Mouse (Mus musculus) small intestine, adult 10 weeks (tissue): ENCODE data around the gene Elof1. TPM values are rescaled to one million over a fixed set of nuclear protein-coding genes. Genes with fewer than 3 reads are reported as not detected.

Source experiments
- polyA plus RNA-seq: library from polyadenylated mRNA; stranded (reverse); fragments of 350-450 nt; fragmentation: Illumina TruSeq; extraction: RNeasy Lipid Tissue Mini Kit (QIAGEN cat#74804); gene quantifications from one replicate; pipeline ENCODE4 v1.2.3, GENCODE M21; 2014; ENCODE audit warnings: low replicate concordance

The Elof1 gene
- polyA plus RNA-seq, result 0.97 TPM

DNA sequence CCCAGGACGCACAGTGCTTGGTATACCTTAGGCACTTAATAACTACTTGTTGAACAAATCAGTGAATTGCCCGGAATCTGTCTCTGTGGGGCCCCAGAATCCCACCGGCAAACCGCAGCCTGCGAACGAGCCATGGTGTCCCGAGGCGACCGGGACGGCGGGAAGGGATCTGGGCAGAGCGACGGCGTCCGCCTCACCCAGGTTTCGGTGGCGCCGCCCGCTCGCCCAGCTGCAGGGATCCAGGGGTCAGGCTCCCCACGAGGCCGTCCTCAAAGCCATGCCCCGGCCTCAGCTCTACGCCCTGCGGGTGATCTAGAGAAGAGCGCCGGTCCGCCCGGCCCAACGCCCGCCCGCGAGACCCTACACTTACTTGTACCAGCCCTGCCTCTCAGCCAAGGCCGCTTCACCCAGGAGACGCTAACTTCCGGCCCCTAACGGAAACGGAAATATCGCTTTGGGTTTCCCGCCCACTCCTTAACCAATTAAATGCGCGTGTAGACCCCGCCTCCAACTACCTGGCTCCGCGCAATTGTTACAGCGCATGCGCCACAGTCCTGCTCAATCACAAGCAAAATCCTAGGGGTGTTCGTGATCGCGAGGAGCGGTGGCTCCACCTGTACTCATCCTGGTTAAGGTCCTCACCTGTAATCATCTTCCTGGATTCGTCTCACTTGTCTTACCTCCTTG lies at the start of gene Elof1:
Elof1 (minus strand) TSS at position 433 of the 687 bp plus-strand sequence.

GRCm38 (mm10) chr9:22156497-22157245 lies 39.7 kb upstream of the Elof1 start, which contains the start of gene Pigyl:
TSS of gene Pigyl (plus strand) at chr9:22156846.

GRCm38 (mm10) chr9:22135644-22136390 lies 18.8 kb upstream of the Elof1 start, which contains the start of gene Acp5:
TSS of gene Acp5 (minus strand) at chr9:22135711.

GRCm38 (mm10) chr9:22098993-22099696 lies 17.8 kb downstream of the Elof1 start, which contains the start of gene Cnn1:
TSS of gene Cnn1 (plus strand) at chr9:22099216.

GRCm38 (mm10) chr9:22085022-22085834 lies 31.7 kb downstream of the Elof1 start, which contains the start of gene Ecsit:
TSS of gene Ecsit (minus strand) at chr9:22085438.

DNA sequence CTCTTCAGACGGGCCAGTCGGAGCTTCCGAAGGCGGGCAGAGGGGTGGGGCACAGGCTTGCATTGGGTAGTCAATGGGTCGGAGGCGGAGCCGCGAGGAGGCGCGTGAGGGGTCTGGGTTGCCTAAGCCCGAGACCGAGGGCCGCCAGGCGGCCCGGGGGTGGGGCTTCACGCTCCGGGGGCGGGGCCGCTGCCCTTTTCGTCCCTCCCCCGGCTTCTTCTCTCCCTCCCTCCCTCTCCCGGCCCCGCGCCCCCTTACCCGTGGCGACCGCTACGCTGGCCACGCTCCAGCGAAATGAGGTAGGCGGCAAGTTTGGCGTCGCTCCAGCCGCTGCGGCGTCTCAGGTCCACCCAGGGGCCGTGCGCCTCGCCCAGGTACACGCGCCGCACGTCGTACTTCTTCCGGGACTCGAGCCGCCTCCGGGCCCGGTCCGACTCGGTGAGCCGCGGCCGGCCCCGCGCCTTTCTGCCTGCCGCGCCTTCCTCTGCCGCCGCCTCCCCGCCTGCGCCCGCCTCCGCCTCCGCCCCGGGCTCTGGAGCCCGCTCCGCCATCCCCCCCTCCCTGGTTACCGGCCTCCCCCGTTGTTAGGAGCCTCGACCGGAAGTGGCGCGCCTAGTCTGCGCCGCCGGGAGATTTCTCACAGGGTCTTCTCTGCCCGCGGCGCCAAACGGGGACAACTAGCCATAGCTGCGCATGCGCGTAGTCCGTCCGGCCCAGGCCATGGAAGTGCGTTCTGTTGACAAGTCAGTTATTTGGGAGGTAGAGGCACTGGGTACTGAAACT lies 46.0 kb downstream of the Elof1 start, which contains the start of the genes Gm49318 and Zfp653:
Gm49318 (minus strand) TSS at position 469 of the 783 bp plus-strand sequence.
Zfp653 (minus strand) TSS at position 586 of the 783 bp plus-strand sequence.

Other genes with a start within 250 kb of the Elof1 start
- 2.6 TPM for gene Rab3d, start 199.0 kb downstream of the Elof1 start, polyA plus RNA-seq
- not detected for gene Ccdc159, start 189.7 kb downstream of the Elof1 start, polyA plus RNA-seq
- 0.67 TPM for gene Tmem205, start 189.6 kb downstream of the Elof1 start, polyA plus RNA-seq
- gene Plppr2, start 180.1 kb downstream of the Elof1 start, polyA plus RNA-seq, result 0.15 TPM
- 2.8 TPM for gene Swsap1, start 161.4 kb downstream of the Elof1 start, polyA plus RNA-seq
- gene Epor, start 153.7 kb downstream of the Elof1 start, polyA plus RNA-seq, result not detected
- gene Rgl3, start 127.7 kb downstream of the Elof1 start, polyA plus RNA-seq, result not detected
- gene Ccdc151, start 114.5 kb downstream of the Elof1 start, polyA plus RNA-seq, result not detected
- gene Prkcsh, start 114.4 kb downstream of the Elof1 start, polyA plus RNA-seq, result 4.0 TPM
- gene Elavl3, start 65.1 kb downstream of the Elof1 start, polyA plus RNA-seq, result 0.37 TPM
- not detected for gene Gm49318, start 45.9 kb downstream of the Elof1 start, polyA plus RNA-seq
- gene Zfp653, start 45.8 kb downstream of the Elof1 start, polyA plus RNA-seq, result not detected
- gene Ecsit, start 31.7 kb downstream of the Elof1 start, polyA plus RNA-seq, result 2.3 TPM
- 48.9 TPM for gene Cnn1, start 18.0 kb downstream of the Elof1 start, polyA plus RNA-seq
- 5.3 TPM for gene Acp5, start 18.5 kb upstream of the Elof1 start, polyA plus RNA-seq
- not detected for gene Pigyl, start 39.7 kb upstream of the Elof1 start, polyA plus RNA-seq
- 0.19 TPM for gene Zfp872, start 70.9 kb upstream of the Elof1 start, polyA plus RNA-seq
- gene Zfp809, start 108.5 kb upstream of the Elof1 start, polyA plus RNA-seq, result 74.5 TPM
- 6.2 TPM for gene Zfp599, start 142.7 kb upstream of the Elof1 start, polyA plus RNA-seq
- gene Zfp810, start 190.5 kb upstream of the Elof1 start, polyA plus RNA-seq, result 16.3 TPM